Mouse (Mus musculus): ENCODE data around the gene Mylpf. TPM values are rescaled to one million over a fixed set of nuclear protein-coding genes. Genes with fewer than 3 reads are reported as not detected.
A peak's percentile ranks its signal among the peaks of the same experiment; 100 is the strongest.

Gene Mylpf
- total and polyA plus RNA-seq, 3 experiments = 0.74 to 3.5 (median 3.5) TPM

- Histone ChIP-seq H3K79me2 (replicated peaks; ENCODE audit: control insufficient read depth, insufficient read depth, low read length) (no peaks in the 10 kb centered on the region), H3K4me1 (ENCODE audit: control insufficient read depth, insufficient read depth, low read length) (peaks cover 4% of the 10 kb centered on the region), H3K27ac (no peak overlapping the region), H3K27me3 (ENCODE audit: control insufficient read depth, insufficient read depth, low read length) (no peaks in the 10 kb centered on the region), H3K36me3 (ENCODE audit: control insufficient read depth, insufficient read depth, low read length) (no peaks in the 10 kb centered on the region), H3K9ac (ENCODE audit: low read depth, low read length) (no peak overlapping the region), H3K4me3 (no peak overlapping the region)
- intact Hi-C loops (cut with DNase I) = no loop called here
- WGBS = 77% methylated on average over 8 of the region's 8 CpGs
- DNase-seq = no peak
- TF ChIP-seq EP300 (IDR thresholded peaks at IDR 0.05; ENCODE audit: insufficient read depth, low read depth, low read length) (no peak), CTCF (IDR thresholded peaks at IDR 0.05) (no peak), POLR2A (IDR thresholded peaks at IDR 0.05; ENCODE audit: insufficient read depth, low read depth, low read length) (no peak)
Measured at GRCm38 (mm10) chr7:127259186-127259905, 50.7 kb downstream of the Mylpf start.

DNA sequence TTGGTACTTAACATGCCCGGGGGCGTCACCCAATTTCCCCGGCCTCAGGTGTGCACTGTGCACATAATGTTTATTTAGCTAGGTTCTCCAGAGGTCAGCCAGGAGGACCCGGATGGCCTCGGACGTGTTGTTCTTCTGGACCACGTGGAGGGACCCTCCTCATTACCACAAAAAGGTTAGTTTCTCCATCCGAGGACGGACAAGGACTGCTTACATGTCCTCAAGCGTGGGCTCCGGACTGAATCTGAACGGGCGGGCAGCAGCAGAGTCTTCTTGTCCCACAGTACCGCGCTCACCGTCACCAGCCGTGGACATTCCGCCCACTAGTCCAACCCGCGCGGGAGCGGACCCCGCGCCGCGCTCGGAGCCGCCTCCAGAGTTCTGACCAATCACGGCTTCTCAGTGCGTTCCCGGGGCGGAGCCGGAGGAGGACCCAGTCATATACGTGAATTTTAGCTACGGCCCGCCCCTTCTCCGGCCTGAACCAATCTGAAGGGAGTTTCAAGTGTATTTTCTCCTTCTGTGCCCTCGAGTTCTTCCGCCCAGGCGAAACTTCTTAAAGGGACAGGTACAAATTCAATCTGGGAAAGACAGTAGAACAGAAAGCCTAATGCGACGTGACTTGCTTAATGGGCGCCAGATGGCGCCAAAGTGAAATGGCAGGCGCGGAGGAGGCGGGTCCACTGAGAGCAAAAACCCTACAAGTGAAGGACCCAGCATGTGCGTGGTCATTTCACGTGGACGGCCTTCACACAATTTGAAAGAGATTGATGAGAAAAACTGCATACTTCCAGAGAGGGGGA, 51.8 kb downstream of the Mylpf start, which contains the start of gene Dctpp1:
Gene Dctpp1, minus strand, starts transcription at position 401 of the 803 bp plus-strand sequence.
- DNase-seq = peak; percentile 96 to 99
- intact Hi-C loops (cut with DNase I) = loop anchor here (2.0 to 5.0 kb wide), 2 partner anchors 14 to 47 kb away; partner anchors contain the start of gene Sephs2
- no peaks in the 10 kb centered on the region for H3K79me2 ChIP-seq (replicated peaks; ENCODE audit: control insufficient read depth, insufficient read depth, low read length)
- peak within 1 kb of the TSS; percentile 59; the same call in 1 of the 2 replicates for H3K27ac ChIP-seq
- H3K9ac ChIP-seq (ENCODE audit: low read depth, low read length) = peak within 1 kb of the TSS; percentile 66
- H3K27me3 ChIP-seq (ENCODE audit: control insufficient read depth, insufficient read depth, low read length) = no peaks in the 10 kb centered on the region
- H3K4me1 ChIP-seq (ENCODE audit: control insufficient read depth, insufficient read depth, low read length) = peaks cover 2% of the 10 kb centered on the region
- TF ChIP-seq POLR2A (IDR thresholded peaks at IDR 0.05; ENCODE audit: insufficient read depth, low read depth, low read length) = peak; percentile 80
- TF ChIP-seq EP300 (IDR thresholded peaks at IDR 0.05; ENCODE audit: insufficient read depth, low read depth, low read length) = peak; percentile 64; the same call in 1 of the 2 replicates
- peak; percentile 89 for TF ChIP-seq CTCF (IDR thresholded peaks at IDR 0.05)
- peak within 1 kb of the TSS; percentile 81 for H3K4me3 ChIP-seq
- WGBS = under 1% methylated on average over 50 of the region's 50 CpGs
- H3K36me3 ChIP-seq (ENCODE audit: control insufficient read depth, insufficient read depth, low read length) = no peaks in the 10 kb centered on the region

- no peak for TF ChIP-seq POLR2A (IDR thresholded peaks at IDR 0.05; ENCODE audit: insufficient read depth, low read depth, low read length)
- TF ChIP-seq EP300 (IDR thresholded peaks at IDR 0.05; ENCODE audit: insufficient read depth, low read depth, low read length) = no peak
- TF ChIP-seq CTCF (IDR thresholded peaks at IDR 0.05) = no peak
- Histone ChIP-seq H3K27me3 (ENCODE audit: control insufficient read depth, insufficient read depth, low read length) (no peaks in the 10 kb centered on the region), H3K9ac (ENCODE audit: low read depth, low read length) (no peak overlapping the region), H3K36me3 (ENCODE audit: control insufficient read depth, insufficient read depth, low read length) (no peaks in the 10 kb centered on the region), H3K79me2 (replicated peaks; ENCODE audit: control insufficient read depth, insufficient read depth, low read length) (no peaks in the 10 kb centered on the region), H3K4me1 (ENCODE audit: control insufficient read depth, insufficient read depth, low read length) (peaks cover 2% of the 10 kb centered on the region), H3K4me3 (no peak overlapping the region), H3K27ac (no peak overlapping the region)
- WGBS = 71% methylated on average over 10 of the region's 10 CpGs
- no peak for DNase-seq
- intact Hi-C loops (cut with DNase I) = loop anchor here (5.0 kb wide), 1 partner anchor 45 kb away; no protein-coding TSS in a partner anchor
Measured at GRCm38 (mm10) chr7:127262218-127262961, 53.7 kb downstream of the Mylpf start.

DNA sequence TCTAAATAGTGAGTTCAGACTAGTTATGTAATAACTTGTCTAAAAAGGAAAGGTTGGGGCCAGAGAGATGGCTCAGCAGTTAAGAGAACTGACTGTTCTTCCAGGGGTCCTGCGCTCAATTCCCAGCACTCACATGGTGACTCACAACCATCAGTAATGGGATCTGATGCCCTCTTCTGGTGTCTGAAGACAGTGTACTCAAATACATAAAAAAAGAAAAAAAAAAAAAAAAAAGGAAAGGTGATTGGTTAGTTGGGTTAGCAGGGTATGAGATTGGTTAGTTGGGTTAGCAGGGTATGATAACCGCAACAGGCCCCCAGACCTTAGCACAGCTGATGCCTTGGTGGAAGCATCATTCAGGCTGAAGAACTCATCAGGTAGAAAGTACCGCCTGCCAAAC, 54.8 kb downstream of the Mylpf start:
- H3K36me3 ChIP-seq (ENCODE audit: control insufficient read depth, insufficient read depth, low read length) = no peaks in the 10 kb centered on the region
- H3K27me3 ChIP-seq (ENCODE audit: control insufficient read depth, insufficient read depth, low read length) = no peaks in the 10 kb centered on the region
- no peak overlapping the region for H3K9ac ChIP-seq (ENCODE audit: low read depth, low read length)
- intact Hi-C loops (cut with DNase I) = loop anchor here (5.0 kb wide), 1 partner anchor 44 kb away; no protein-coding TSS in a partner anchor
- WGBS = 89% methylated on average over 3 of the region's 3 CpGs
- no peaks in the 10 kb centered on the region for H3K79me2 ChIP-seq (replicated peaks; ENCODE audit: control insufficient read depth, insufficient read depth, low read length)
- no peak for DNase-seq
- no peak overlapping the region for H3K4me3 ChIP-seq
- peaks cover 2% of the 10 kb centered on the region for H3K4me1 ChIP-seq (ENCODE audit: control insufficient read depth, insufficient read depth, low read length)
- TF ChIP-seq EP300 (IDR thresholded peaks at IDR 0.05; ENCODE audit: insufficient read depth, low read depth, low read length) (no peak), POLR2A (IDR thresholded peaks at IDR 0.05; ENCODE audit: insufficient read depth, low read depth, low read length) (no peak), CTCF (IDR thresholded peaks at IDR 0.05) (no peak)
- H3K27ac ChIP-seq = no peak overlapping the region

Other genes starting within 250 kb of the Mylpf start
- gene Cdipt, start 233.0 kb upstream of the Mylpf start, total RNA-seq (2021) = 10 to 100 TPM; 44.4 to 45.9 TPM
- gene Cdipt, start 233.0 kb upstream of the Mylpf start, polyA plus RNA-seq (2012; rRNA removed) = 133 and 170 TPM in 2 replicates
- gene Cdiptos, start 232.8 kb upstream of the Mylpf start, total RNA-seq (2021) = under 1 TPM in 1 of 2 experiments, not detected in 1; 0.39 TPM
- 2.0 and 2.5 TPM in 2 replicates for gene Cdiptos, start 232.8 kb upstream of the Mylpf start, polyA plus RNA-seq (2012; rRNA removed)
- 10 to 100 TPM; 50.4 to 59.1 TPM for gene Mvp, start 194.3 kb upstream of the Mylpf start, total RNA-seq (2021)
- gene Mvp, start 194.3 kb upstream of the Mylpf start, polyA plus RNA-seq (2012; rRNA removed) = 48.8 and 50.7 TPM in 2 replicates
- not detected for gene Pagr1b, start 192.4 kb upstream of the Mylpf start, total RNA-seq (2021)
- gene Pagr1b, start 192.4 kb upstream of the Mylpf start, polyA plus RNA-seq (2012; rRNA removed) = not detected in 2 replicates
- gene Pagr1a, start 191.5 kb upstream of the Mylpf start, total RNA-seq (2021) = 10 to 100 TPM; 12.8 to 21.4 TPM
- 3.6 and 4.3 TPM in 2 replicates for gene Pagr1a, start 191.5 kb upstream of the Mylpf start, polyA plus RNA-seq (2012; rRNA removed)
- 10 to 100 TPM; 15.9 to 25.8 TPM for gene Gm42742, start 187.8 kb upstream of the Mylpf start, total RNA-seq (2021)
- gene Gm42742, start 187.8 kb upstream of the Mylpf start, polyA plus RNA-seq (2012; rRNA removed) = 21.7 and 24.3 TPM in 2 replicates
- gene Prrt2, start 187.7 kb upstream of the Mylpf start, total RNA-seq (2021) = under 1 TPM; 0.63 to 0.77 TPM
- 5.7 and 8.0 TPM in 2 replicates for gene Prrt2, start 187.7 kb upstream of the Mylpf start, polyA plus RNA-seq (2012; rRNA removed)
- gene Maz, start 181.9 kb upstream of the Mylpf start, total RNA-seq (2021) = 10 to 100 TPM; 56.5 to 59.8 TPM
- 53.7 and 57.1 TPM in 2 replicates for gene Maz, start 181.9 kb upstream of the Mylpf start, polyA plus RNA-seq (2012; rRNA removed)
- gene Kif22, start 166.4 kb upstream of the Mylpf start, total RNA-seq (2021) = under 1 TPM; 0.65 to 0.84 TPM
- gene Kif22, start 166.4 kb upstream of the Mylpf start, polyA plus RNA-seq (2012; rRNA removed) = 0.39 and 0.59 TPM in 2 replicates
- not detected for gene Zg16, start 121.6 kb upstream of the Mylpf start, total RNA-seq (2021)
- gene Zg16, start 121.6 kb upstream of the Mylpf start, polyA plus RNA-seq (2012; rRNA removed) = not detected in 2 replicates
- 1 to 10 TPM; 1.5 to 2.1 TPM for gene AI467606, start 117.5 kb upstream of the Mylpf start, total RNA-seq (2021)
- gene AI467606, start 117.5 kb upstream of the Mylpf start, polyA plus RNA-seq (2012; rRNA removed) = 2.7 and 4.7 TPM in 2 replicates
- not detected for gene Qprt, start 86.7 kb upstream of the Mylpf start, total RNA-seq (2021)
- 0.25 and 0.32 TPM in 2 replicates for gene Qprt, start 86.7 kb upstream of the Mylpf start, polyA plus RNA-seq (2012; rRNA removed)
- gene Spn, start 71.1 kb upstream of the Mylpf start, total RNA-seq (2021) = under 1 TPM; 0.78 to 0.80 TPM
- gene Spn, start 71.1 kb upstream of the Mylpf start, polyA plus RNA-seq (2012; rRNA removed) = 1.1 and 2.9 TPM in 2 replicates
- 10 to 100 TPM; 33.4 to 35.2 TPM for gene Cd2bp2, start 12.8 kb upstream of the Mylpf start, total RNA-seq (2021)
- gene Cd2bp2, start 12.8 kb upstream of the Mylpf start, polyA plus RNA-seq (2012; rRNA removed) = 18.2 and 26.9 TPM in 2 replicates
- gene Tbc1d10b, start 422 bp upstream of the Mylpf start, total RNA-seq (2021) = 10 to 100 TPM; 20.5 to 22.0 TPM
- gene Tbc1d10b, start 422 bp upstream of the Mylpf start, polyA plus RNA-seq (2012; rRNA removed) = 13.6 and 17.4 TPM in 2 replicates
- gene Zfp553, start 24.2 kb downstream of the Mylpf start, total RNA-seq (2021) = 1 to 10 TPM; 6.0 to 6.3 TPM
- gene Zfp553, start 24.2 kb downstream of the Mylpf start, polyA plus RNA-seq (2012; rRNA removed) = 5.0 and 6.5 TPM in 2 replicates
- 1 to 10 TPM; 2.5 to 4.7 TPM for gene Sept1, start 24.2 kb downstream of the Mylpf start, total RNA-seq (2021)
- 6.2 and 13.0 TPM in 2 replicates for gene Sept1, start 24.2 kb downstream of the Mylpf start, polyA plus RNA-seq (2012; rRNA removed)
- gene Zfp771, start 35.4 kb downstream of the Mylpf start, total RNA-seq (2021) = 10 to 100 TPM; 14.7 to 21.0 TPM
- 16.9 and 30.0 TPM in 2 replicates for gene Zfp771, start 35.4 kb downstream of the Mylpf start, polyA plus RNA-seq (2012; rRNA removed)
- gene Dctpp1, start 51.8 kb downstream of the Mylpf start, total RNA-seq (2021) = 10 to 100 TPM; 38.7 to 44.6 TPM
- 42.0 and 46.6 TPM in 2 replicates for gene Dctpp1, start 51.8 kb downstream of the Mylpf start, polyA plus RNA-seq (2012; rRNA removed)
- 10 to 100 TPM; 27.2 to 32.9 TPM for gene Sephs2, start 65.2 kb downstream of the Mylpf start, total RNA-seq (2021)
- 14.8 and 22.5 TPM in 2 replicates for gene Sephs2, start 65.2 kb downstream of the Mylpf start, polyA plus RNA-seq (2012; rRNA removed)
- 1 to 10 TPM; 1.7 to 2.3 TPM for gene Itgal, start 87.4 kb downstream of the Mylpf start, total RNA-seq (2021)
- 3.0 and 5.0 TPM in 2 replicates for gene Itgal, start 87.4 kb downstream of the Mylpf start, polyA plus RNA-seq (2012; rRNA removed)
- gene Zfp768, start 136.7 kb downstream of the Mylpf start, total RNA-seq (2021) = 10 to 100 TPM; 36.5 to 37.2 TPM
- 30.8 and 31.6 TPM in 2 replicates for gene Zfp768, start 136.7 kb downstream of the Mylpf start, polyA plus RNA-seq (2012; rRNA removed)
- 1 to 10 TPM; 4.3 to 5.3 TPM for gene Zfp747, start 167.2 kb downstream of the Mylpf start, total RNA-seq (2021)
- gene Zfp747, start 167.2 kb downstream of the Mylpf start, polyA plus RNA-seq (2012; rRNA removed) = 2.9 and 3.9 TPM in 2 replicates
- 1 to 10 TPM; 2.3 to 2.4 TPM for gene 9130019O22Rik, start 178.3 kb downstream of the Mylpf start, total RNA-seq (2021)
- 1.7 and 2.4 TPM in 2 replicates for gene 9130019O22Rik, start 178.3 kb downstream of the Mylpf start, polyA plus RNA-seq (2012; rRNA removed)
- gene E430018J23Rik, start 184.7 kb downstream of the Mylpf start, total RNA-seq (2021) = 1 to 10 TPM; 3.1 to 4.0 TPM
- 3.1 and 3.5 TPM in 2 replicates for gene E430018J23Rik, start 184.7 kb downstream of the Mylpf start, polyA plus RNA-seq (2012; rRNA removed)
- gene Zfp764, start 197.9 kb downstream of the Mylpf start, total RNA-seq (2021) = 1 to 10 TPM; 3.2 TPM
- 2.6 and 3.5 TPM in 2 replicates for gene Zfp764, start 197.9 kb downstream of the Mylpf start, polyA plus RNA-seq (2012; rRNA removed)
- gene Zfp688, start 213.2 kb downstream of the Mylpf start, total RNA-seq (2021) = 1 to 10 TPM; 3.3 to 3.8 TPM
- gene Zfp688, start 213.2 kb downstream of the Mylpf start, polyA plus RNA-seq (2012; rRNA removed) = 4.9 and 8.1 TPM in 2 replicates
- gene Zfp689, start 240.3 kb downstream of the Mylpf start, total RNA-seq (2021) = 1 to 10 TPM in 1 of 2 experiments, under 1 TPM in 1; 0.93 to 1.5 TPM
- 1.8 and 2.0 TPM in 2 replicates for gene Zfp689, start 240.3 kb downstream of the Mylpf start, polyA plus RNA-seq (2012; rRNA removed)